Mouse (Mus musculus) heart, postnatal 0 days (tissue): ENCODE data around the gene Fbxo42. TPM values are rescaled to one million over a fixed set of nuclear protein-coding genes. Genes with fewer than 3 reads are reported as not detected.

Source experiments
- ATAC-seq: fragments of 200-750 bp; cut with Nextera tagmentation; 2 replicates; pipeline ENCODE4 v1.8.0; 2017; ENCODE audit warnings: low read depth, moderate number of reproducible peaks, moderate library complexity; ENCODE audit not compliant: insufficient read depth
- DNase-seq: peaks from one replicate; pipeline ENCODE4 v3.0.0-alpha.2; 2016; ENCODE audit warnings: low spot score
- H3K27ac ChIP-seq: fragments of 300-500 bp; sonication (generic); 2 replicates; pipeline ENCODE4 v1.5.1; 2014; ENCODE audit warnings: low read depth, mild to moderate bottlenecking
- H3K27me3 ChIP-seq: fragments of 300-500 bp; sonication (generic); 2 replicates; pipeline ENCODE4 v1.6.1; 2014; ENCODE audit warnings: low read length, mixed read lengths; ENCODE audit not compliant: control insufficient read depth, insufficient read depth
- H3K36me3 ChIP-seq: fragments of 300-500 bp; sonication (generic); replicated peaks from 2 replicates; pipeline ENCODE4 v1.6.1; 2014; ENCODE audit warnings: low read length, mixed read lengths; ENCODE audit not compliant: control insufficient read depth, insufficient read depth
- H3K4me1 ChIP-seq: fragments of 300-500 bp; sonication (generic); 2 replicates; pipeline ENCODE4 v1.6.1; 2014; ENCODE audit warnings: antibody characterized with exemption; ENCODE audit not compliant: control insufficient read depth, insufficient read depth
- H3K4me2 ChIP-seq: fragments of 300-500 bp; sonication (generic); 2 replicates; pipeline ENCODE4 v1.6.1; 2014; ENCODE audit warnings: low read depth, mild to moderate bottlenecking, low read length, moderate library complexity
- H3K4me3 ChIP-seq: fragments of 300-500 bp; sonication (generic); 2 replicates; pipeline ENCODE4 v1.5.1; 2014; ENCODE audit warnings: low read depth, low read length
- H3K9ac ChIP-seq: fragments of 300-500 bp; sonication (generic); replicated peaks from 2 replicates; pipeline ENCODE4 v1.6.1; 2014; ENCODE audit warnings: low read depth, low read length, mixed read lengths
- H3K9me3 ChIP-seq: fragments of 300-500 bp; sonication (generic); replicated peaks from 2 replicates; pipeline ENCODE4 v1.6.1; 2016; ENCODE audit warnings: low read length; ENCODE audit not compliant: control insufficient read depth
- CTCF ChIP-seq: IDR thresholded peaks from 2 replicates; pipeline ENCODE4 v1.5.1; 2016; ENCODE audit warnings: antibody characterized with exemption, control low read depth, low read depth
- EP300 ChIP-seq: IDR thresholded peaks from 2 replicates; pipeline ENCODE4 v1.6.1; 2016; ENCODE audit warnings: antibody characterized with exemption, low read depth
- WGBS: fragments of 180-500 bp; shearing (Covaris S2); extraction: QIAGEN DNeasy Blood & Tissue Kit; methylation state at CpG from one replicate; pipeline ENCODE4 v1.1.7; 2014; 5-methylcytosine and 5-hydroxymethylcytosine counted together
- polyA plus RNA-seq: library from polyadenylated mRNA; unstranded; fragments of >200 nt; fragmentation: Nextera tagmentation; extraction: Ambion mirVana; gene quantifications from 2 replicates; pipeline ENCODE4 v1.2.1, GENCODE M21; 2015
- total RNA-seq: library from RNA; depleted of rRNA; stranded (reverse); fragments of >200 nt; gene quantifications from 2 replicates; pipeline ENCODE4 v1.2.3, GENCODE M21; 2014; ENCODE audit warnings: low replicate concordance

The Fbxo42 gene
- total and polyA plus RNA-seq, 2 experiments from 2014 or later, result 9.1 to 9.5 TPM

DNA sequence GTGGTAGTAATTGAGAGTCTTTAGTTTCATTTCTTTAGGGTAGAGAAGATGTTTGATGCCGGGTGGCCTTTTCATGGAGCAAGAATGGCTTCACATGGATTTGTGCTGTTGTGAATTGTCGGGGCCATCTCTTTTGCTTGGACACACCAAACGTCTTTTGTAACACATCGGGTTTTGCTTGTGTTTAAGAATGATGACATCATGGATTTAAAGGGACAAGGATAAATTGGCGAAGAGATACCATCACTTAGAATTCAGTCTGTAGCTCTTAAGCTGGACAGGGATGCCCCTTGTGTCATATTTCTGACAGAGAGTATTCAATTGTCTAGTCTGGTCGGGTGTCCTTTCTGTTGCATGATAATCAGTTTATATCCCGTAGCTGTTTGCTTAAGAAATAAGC, 1.4 kb downstream of the Fbxo42 start:
- Histone ChIP-seq H3K9ac (peak overlapping the region; percentile 92), H3K36me3 (no peaks in the 10 kb centered on the region), H3K4me1 (peaks cover 13% of the 10 kb centered on the region; the same call in 1 of the 2 replicates), H3K4me3 (peak overlapping the region; percentile 94), H3K27me3 (no peaks in the 10 kb centered on the region), H3K4me2 (peak overlapping the region; percentile 87), H3K27ac (no peak overlapping the region), H3K9me3 (no peaks in the 10 kb centered on the region)
- WGBS, result 23% methylated on average over 7 of the region's 7 CpGs
- DNase-seq, result no peak
- TF ChIP-seq CTCF (no peak), EP300 (no peak)
- no peak for ATAC-seq

DNA sequence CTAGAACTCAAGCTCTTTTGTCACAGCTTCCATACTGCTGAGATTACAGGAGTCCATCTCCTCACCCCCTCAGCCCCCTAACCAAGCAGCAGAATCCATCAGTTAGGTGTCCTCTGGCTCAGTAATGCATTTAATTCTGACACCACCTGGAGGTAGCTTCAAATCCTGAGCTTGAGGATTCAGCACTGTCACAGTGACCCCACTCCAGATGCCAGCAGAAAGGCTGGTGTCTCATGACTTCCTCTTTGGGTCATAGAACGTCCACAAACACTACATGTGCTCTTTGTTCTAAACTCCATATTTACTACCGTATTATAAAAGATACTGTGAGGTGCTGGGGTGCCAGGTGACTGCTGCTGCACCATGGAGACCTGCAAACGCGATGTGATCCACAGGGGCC, 9.8 kb downstream of the Fbxo42 start:
- no peak overlapping the region for H3K9ac ChIP-seq
- H3K36me3 ChIP-seq, result no peaks in the 10 kb centered on the region
- no peaks in the 10 kb centered on the region for H3K9me3 ChIP-seq
- TF ChIP-seq CTCF, result no peak
- no peak for TF ChIP-seq EP300
- no peak for ATAC-seq
- no peak overlapping the region for H3K4me2 ChIP-seq
- H3K4me3 ChIP-seq, result no peak overlapping the region
- DNase-seq, result no peak
- no peak overlapping the region for H3K27ac ChIP-seq
- no peaks in the 10 kb centered on the region for H3K27me3 ChIP-seq
- no peaks in the 10 kb centered on the region; the same call in 1 of the 2 replicates for H3K4me1 ChIP-seq
- 66% methylated on average over 4 of the region's 4 CpGs for WGBS

DNA sequence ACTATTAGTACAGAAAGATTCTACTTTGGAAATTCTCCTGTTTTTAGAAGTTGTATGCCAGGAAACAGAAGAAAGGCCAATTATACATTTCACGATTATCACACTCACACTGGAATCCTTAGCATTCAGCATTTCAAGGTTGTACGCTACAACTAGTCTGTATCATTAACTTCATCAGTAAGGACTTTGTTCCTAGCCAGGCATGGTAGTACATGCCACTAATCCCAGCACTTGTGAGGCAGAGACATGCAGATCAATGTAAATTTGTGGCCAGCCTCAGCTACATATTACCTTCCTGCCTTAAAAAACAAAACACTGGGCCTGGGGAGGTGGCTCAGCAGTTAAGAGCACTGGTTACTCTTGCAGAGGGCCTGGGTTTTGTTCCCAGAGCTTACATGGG, 10.9 kb downstream of the Fbxo42 start:
- no peaks in the 10 kb centered on the region; the same call in 1 of the 2 replicates for H3K4me1 ChIP-seq
- no peak overlapping the region for H3K4me3 ChIP-seq
- DNase-seq, result no peak
- no peaks in the 10 kb centered on the region for H3K27me3 ChIP-seq
- TF ChIP-seq CTCF, result no peak
- TF ChIP-seq EP300, result no peak
- no peaks in the 10 kb centered on the region for H3K9me3 ChIP-seq
- H3K36me3 ChIP-seq, result no peaks in the 10 kb centered on the region
- no peak overlapping the region for H3K9ac ChIP-seq
- no peak overlapping the region for H3K4me2 ChIP-seq
- ATAC-seq, result no peak
- no peak overlapping the region for H3K27ac ChIP-seq
- 63% methylated on average over 2 of the region's 2 CpGs for WGBS

DNA sequence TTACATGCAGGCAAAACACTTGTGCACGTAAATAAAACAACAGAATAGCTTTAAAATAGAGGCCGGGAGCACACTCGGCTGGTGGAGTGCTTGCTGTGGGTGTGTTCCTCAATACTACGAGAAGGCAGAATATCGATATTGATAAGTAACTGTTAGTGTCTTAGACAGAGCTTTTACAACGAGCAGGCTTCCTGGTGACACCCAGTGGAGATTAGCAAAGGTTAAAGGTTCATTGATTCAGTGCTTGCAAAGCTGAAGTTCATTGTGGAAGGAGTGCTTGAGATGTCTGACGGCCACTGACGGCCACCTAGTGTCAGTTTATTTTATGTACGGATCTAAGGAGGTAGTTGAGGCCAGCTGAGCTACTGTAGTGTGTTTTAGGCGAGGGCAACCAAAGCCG, 11.4 kb downstream of the Fbxo42 start:
- no peaks in the 10 kb centered on the region for H3K36me3 ChIP-seq
- TF ChIP-seq CTCF (0 out of 2 replicates have a peak, but pooled peaks have one; percentile 4), EP300 (no peak)
- H3K9me3 ChIP-seq, result no peaks in the 10 kb centered on the region
- WGBS, result 38% methylated on average over 11 of the region's 11 CpGs
- no peak overlapping the region for H3K4me3 ChIP-seq
- no peak overlapping the region for H3K9ac ChIP-seq
- ATAC-seq (no peak), DNase-seq (no peak)
- no peak overlapping the region for H3K4me2 ChIP-seq
- no peaks in the 10 kb centered on the region for H3K27me3 ChIP-seq
- no peaks in the 10 kb centered on the region; the same call in 1 of the 2 replicates for H3K4me1 ChIP-seq
- H3K27ac ChIP-seq, result no peak overlapping the region

GRCm38 (mm10) chr4:141159666-141160065, 12.0 kb downstream of the Fbxo42 start:
- 58% methylated on average over 5 of the region's 5 CpGs for WGBS
- TF ChIP-seq EP300 (no peak), CTCF (no peak)
- H3K9ac ChIP-seq, result no peak overlapping the region
- H3K36me3 ChIP-seq, result no peaks in the 10 kb centered on the region
- no peaks in the 10 kb centered on the region for H3K9me3 ChIP-seq
- no peaks in the 10 kb centered on the region for H3K27me3 ChIP-seq
- no peak overlapping the region for H3K4me3 ChIP-seq
- DNase-seq (no peak), ATAC-seq (no peak)
- H3K27ac ChIP-seq, result no peak overlapping the region
- no peak overlapping the region for H3K4me2 ChIP-seq
- no peaks in the 10 kb centered on the region; the same call in 1 of the 2 replicates for H3K4me1 ChIP-seq

DNA sequence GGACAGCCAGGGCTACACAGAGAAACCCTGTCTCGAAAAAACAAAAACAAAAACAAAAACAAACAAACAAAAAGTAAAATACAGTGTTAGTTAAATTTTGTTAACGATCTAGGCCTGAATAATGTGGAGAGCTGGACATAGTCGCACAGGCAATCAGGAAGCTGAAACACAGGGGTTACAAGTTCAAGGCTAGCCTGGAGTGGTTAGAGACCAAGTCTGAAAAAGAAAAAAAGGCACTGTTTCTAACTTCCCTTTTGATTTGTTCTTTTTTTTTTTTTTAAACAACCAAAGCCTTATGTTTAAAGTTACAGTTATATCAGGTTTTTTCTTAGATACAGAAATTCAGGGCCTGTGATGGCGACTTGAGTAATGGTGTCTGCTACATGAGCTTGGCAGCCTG, 12.5 kb downstream of the Fbxo42 start:
- ATAC-seq (no peak), DNase-seq (no peak)
- no peaks in the 10 kb centered on the region for H3K36me3 ChIP-seq
- no peak overlapping the region for H3K4me2 ChIP-seq
- H3K4me1 ChIP-seq, result no peaks in the 10 kb centered on the region; the same call in 1 of the 2 replicates
- H3K27me3 ChIP-seq, result no peaks in the 10 kb centered on the region
- no peak overlapping the region for H3K4me3 ChIP-seq
- TF ChIP-seq EP300 (no peak), CTCF (no peak)
- no peak overlapping the region for H3K27ac ChIP-seq
- 84% methylated on average over 4 of the region's 4 CpGs for WGBS
- no peak overlapping the region for H3K9ac ChIP-seq
- no peaks in the 10 kb centered on the region for H3K9me3 ChIP-seq
